Mouse (Mus musculus) C2C12 (cell line): ENCODE measurements around the gene Gm6583.

Experiments used
- CTCF ChIP-seq: IDR thresholded peaks from one replicate; pipeline ENCODE4 v1.5.1; 2011; ENCODE audit not compliant: control insufficient read depth, insufficient read depth, insufficient read length
- MYOG ChIP-seq: IDR thresholded peaks from one replicate; pipeline ENCODE4 v1.6.1; 2011; ENCODE audit not compliant: control insufficient read depth, insufficient read length; ENCODE audit errors: extremely low read depth
- USF1 ChIP-seq: IDR thresholded peaks from one replicate; pipeline ENCODE4 v1.6.1; 2011; ENCODE audit warnings: low read depth, mild to moderate bottlenecking, control low read depth, moderate library complexity

- TF ChIP-seq CTCF (no peak), MYOG (no peak), USF1 (no peak)
Observed at GRCm38 (mm10) chr5:112323246-112323645, 32.6 kb downstream of the Gm6583 start.
